Mouse (Mus musculus): ENCODE results near the gene Dnmbp. TPM values are rescaled to one million over a fixed set of nuclear protein-coding genes. Genes with fewer than 3 reads are reported as not detected.

The Dnmbp gene
- total RNA-seq, 2 experiments from 2014 or later: 9.0 to 9.7 TPM

- intact Hi-C loops (cut with DNase I): no loop called here
Observed at GRCm38 (mm10) chr19:43916586-43917405, 23.2 kb downstream of the Dnmbp start.

GRCm38 (mm10) chr19:43915431-43915830 lies 24.6 kb downstream of the Dnmbp start:
- intact Hi-C loops (cut with DNase I): no loop called here
- no peak for DNase-seq

More at GRCm38 (mm10) chr19:43916586-43917405, 23.2 kb downstream of the Dnmbp start:
- DNase-seq: no peak

GRCm38 (mm10) chr19:43914986-43915385 lies 25.0 kb downstream of the Dnmbp start:
- DNase-seq: no peak
- intact Hi-C loops (cut with DNase I): no loop called here

GRCm38 (mm10) chr19:43912775-43913486 lies 27.1 kb downstream of the Dnmbp start:
- no peak for DNase-seq
- intact Hi-C loops (cut with DNase I): no loop called here

- intact Hi-C loops (cut with DNase I): loop anchor here (1.0 to 2.0 kb wide), 3 partner anchors 34 to 73 kb away; partner anchors contain the start of gene Dnmbp
- no peak for DNase-seq
Observed at GRCm38 (mm10) chr19:43906492-43906891, 33.5 kb downstream of the Dnmbp start.

- intact Hi-C loops (cut with DNase I): loop anchor here (1.0 to 2.0 kb wide), 3 partner anchors 35 to 73 kb away; partner anchors contain the start of gene Dnmbp
- peak; percentile 42 to 49 for DNase-seq
Observed at GRCm38 (mm10) chr19:43905985-43906384, 34.0 kb downstream of the Dnmbp start.

- intact Hi-C loops (cut with DNase I): no loop called here
- DNase-seq: no peak
Observed at GRCm38 (mm10) chr19:43905136-43905535, 34.9 kb downstream of the Dnmbp start.

- DNase-seq: no peak
- intact Hi-C loops (cut with DNase I): loop anchor here (5.0 kb wide), 1 partner anchor 37 kb away; no protein-coding TSS in a partner anchor
Observed at GRCm38 (mm10) chr19:43904327-43904726, 35.7 kb downstream of the Dnmbp start.

GRCm38 (mm10) chr19:43902887-43903286 lies 37.1 kb downstream of the Dnmbp start:
- intact Hi-C loops (cut with DNase I): loop anchor here (5.0 kb wide), 1 partner anchor 36 kb away; no protein-coding TSS in a partner anchor
- no peak for DNase-seq

- no peak for DNase-seq
- intact Hi-C loops (cut with DNase I): loop anchor here (5.0 kb wide), 1 partner anchor 33 kb away; no protein-coding TSS in a partner anchor
Observed at GRCm38 (mm10) chr19:43900690-43901089, 39.3 kb downstream of the Dnmbp start.

GRCm38 (mm10) chr19:43898547-43898946 lies 41.4 kb downstream of the Dnmbp start:
- DNase-seq: no peak
- intact Hi-C loops (cut with DNase I): no loop called here

GRCm38 (mm10) chr19:43896441-43896840 lies 43.5 kb downstream of the Dnmbp start:
- no peak for DNase-seq
- intact Hi-C loops (cut with DNase I): no loop called here

GRCm38 (mm10) chr19:43895951-43896350 lies 44.0 kb downstream of the Dnmbp start:
- DNase-seq: no peak
- intact Hi-C loops (cut with DNase I): no loop called here

GRCm38 (mm10) chr19:43894821-43895220 lies 45.2 kb downstream of the Dnmbp start:
- intact Hi-C loops (cut with DNase I): no loop called here
- no peak for DNase-seq

GRCm38 (mm10) chr19:43894070-43894469 lies 45.9 kb downstream of the Dnmbp start:
- intact Hi-C loops (cut with DNase I): no loop called here
- no peak for DNase-seq

- no peak for DNase-seq
- intact Hi-C loops (cut with DNase I): no loop called here
Observed at GRCm38 (mm10) chr19:43890487-43890886, 49.5 kb downstream of the Dnmbp start.

- intact Hi-C loops (cut with DNase I): no loop called here
- DNase-seq: no peak
Observed at GRCm38 (mm10) chr19:43887725-43888124, 52.3 kb downstream of the Dnmbp start.

GRCm38 (mm10) chr19:43887242-43887641 lies 52.7 kb downstream of the Dnmbp start:
- intact Hi-C loops (cut with DNase I): no loop called here
- DNase-seq: no peak

- intact Hi-C loops (cut with DNase I): no loop called here
- DNase-seq: no peak
Observed at GRCm38 (mm10) chr19:43886371-43887099, 53.5 kb downstream of the Dnmbp start.

- intact Hi-C loops (cut with DNase I): no loop called here
- DNase-seq: no peak
Observed at GRCm38 (mm10) chr19:43884668-43885498, 55.1 kb downstream of the Dnmbp start.
